8 mouse cellular contexts compared by ENCODE assay signal in the genomic region with DNA sequence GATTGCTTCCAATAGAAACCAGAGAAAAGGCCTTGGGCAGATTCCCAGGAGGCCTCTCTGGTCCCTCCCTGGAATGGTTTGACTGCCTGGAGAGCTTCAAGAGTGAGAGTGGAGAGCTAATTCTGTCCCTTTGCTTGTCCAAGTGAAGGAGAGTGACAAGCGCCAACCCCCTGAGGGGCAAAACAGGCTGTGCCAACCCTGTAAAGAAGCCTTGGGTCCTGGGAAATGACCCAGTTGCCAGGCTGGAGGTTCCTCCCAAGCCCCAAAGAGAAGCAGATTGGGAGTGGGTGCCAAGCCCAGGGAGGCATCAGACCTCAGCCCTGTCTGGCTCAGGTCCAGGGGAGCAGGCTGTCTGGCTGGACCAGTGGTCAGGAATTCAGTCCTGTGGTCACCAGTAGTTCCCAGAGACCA. TPM values are rescaled to one million over a fixed set of nuclear protein-coding genes. Genes with fewer than 3 reads are reported as not detected.
A peak's percentile ranks its signal among the peaks of the same experiment; 100 is the strongest.
DNase-seq lines count a peak whose midpoint lies in the region; ATAC-seq and TF ChIP-seq lines count a peak whose summit lies in the region.

No protein-coding gene starts in this region.

- H3K4me1 ChIP-seq in liver, postnatal 0 days (ENCODE audit: insufficient read depth): peaks cover 13% of the 10 kb centered on the region
- H3K4me1 ChIP-seq in liver, embryonic 12.5 days: peaks cover 11% of the 10 kb centered on the region; the same call in 1 of the 2 replicates
- H3K4me1 ChIP-seq in kidney, embryonic 15.5 days: peaks cover 36% of the 10 kb centered on the region
- H3K4me1 ChIP-seq in lung, adult 2 months (ENCODE audit: control insufficient read depth, insufficient read depth, low read length): peaks cover 12% of the 10 kb centered on the region

- no peak for TF ChIP-seq CTCF in liver, postnatal 0 days (IDR thresholded peaks at IDR 0.05; ENCODE audit: low read depth)
- TF ChIP-seq CTCF in lung, adult 2 months (IDR thresholded peaks at IDR 0.05; ENCODE audit: insufficient read depth, low read length): no peak

- no peak for TF ChIP-seq EP300 in liver, postnatal 0 days (IDR thresholded peaks at IDR 0.05; ENCODE audit: low read depth)

- no peaks in the 10 kb centered on the region for H3K27me3 ChIP-seq in liver, postnatal 0 days (ENCODE audit: insufficient read depth, low read length)
- H3K27me3 ChIP-seq in liver, embryonic 12.5 days (replicated peaks): 0 out of 2 replicates have a peak, but pooled peaks cover 8% of the 10 kb centered on the region
- H3K27me3 ChIP-seq in kidney, embryonic 15.5 days: no peaks in the 10 kb centered on the region

- no peak overlapping the region for H3K4me2 ChIP-seq in liver, postnatal 0 days (ENCODE audit: low read depth, low read length)
- H3K4me2 ChIP-seq in liver, embryonic 12.5 days: no peak overlapping the region
- H3K4me2 ChIP-seq in kidney, embryonic 15.5 days: no peak overlapping the region

- H3K36me3 ChIP-seq in liver, postnatal 0 days (replicated peaks; ENCODE audit: insufficient read depth, low read length): peaks cover 17% of the 10 kb centered on the region
- H3K36me3 ChIP-seq in liver, embryonic 12.5 days: peaks cover 21% of the 10 kb centered on the region
- H3K36me3 ChIP-seq in kidney, embryonic 15.5 days: peaks cover 34% of the 10 kb centered on the region

- TF ChIP-seq POLR2A in lung, adult 2 months (IDR thresholded peaks at IDR 0.05; ENCODE audit: borderline replicate concordance, extremely low read depth, low read depth, low read length): no peak

- no peak for ATAC-seq in liver, postnatal 0 days
- no peak for ATAC-seq in liver, embryonic 12.5 days
- ATAC-seq in kidney, embryonic 15.5 days (replicated peaks; ENCODE audit: low FRiP score): no peak
- ATAC-seq in activated CD4-positive, CD25-positive, alpha-beta regulatory T cell, adult 4 months: no peak

- H3K9ac ChIP-seq in liver, postnatal 0 days (replicated peaks): no peak overlapping the region; the same call in 1 of the 2 replicates
- H3K9ac ChIP-seq in liver, embryonic 12.5 days: no peak overlapping the region
- no peak overlapping the region for H3K9ac ChIP-seq in kidney, embryonic 15.5 days

- DNase-seq in liver, postnatal 0 days: no peak
- peak; percentile 69 to 74 for DNase-seq in cerebellum, postnatal 36 days
- DNase-seq in heart, adult 8-10 months (ENCODE audit: low spot score): peak; percentile 73
- peak; percentile 74 for DNase-seq in lung, adult 2 months
- DNase-seq in right cerebral cortex, postnatal 36 days (ENCODE audit: low spot score in 2 of 2): peak; percentile 47 to 60

- 92% methylated on average over 1 of the region's 1 CpGs for WGBS in liver, postnatal 0 days (ENCODE audit: insufficient replicate concordance)
- WGBS in liver, embryonic 12.5 days (ENCODE audit: insufficient replicate concordance): 83% methylated on average over 1 of the region's 1 CpGs
- WGBS in kidney, embryonic 15.5 days: 73% methylated on average over 1 of the region's 1 CpGs
- WGBS in lung, adult 2 months: 50% methylated on average over 1 of the region's 1 CpGs

- no peaks in the 10 kb centered on the region for H3K9me3 ChIP-seq in liver, postnatal 0 days (ENCODE audit: low read length)
- H3K9me3 ChIP-seq in liver, embryonic 12.5 days (replicated peaks): no peaks in the 10 kb centered on the region
- H3K9me3 ChIP-seq in kidney, embryonic 15.5 days (replicated peaks): no peaks in the 10 kb centered on the region

- no peak overlapping the region for H3K4me3 ChIP-seq in liver, postnatal 0 days (ENCODE audit: low read depth, low read length)
- H3K4me3 ChIP-seq in liver, embryonic 12.5 days: no peak overlapping the region
- H3K4me3 ChIP-seq in kidney, embryonic 15.5 days (replicated peaks): no peak overlapping the region
- no peak overlapping the region for H3K4me3 ChIP-seq in lung, adult 2 months (replicated peaks; ENCODE audit: extremely low read depth, low read depth, low read length)

- H3K27ac ChIP-seq in liver, postnatal 0 days (ENCODE audit: low read depth): peak overlapping the region; percentile 69
- H3K27ac ChIP-seq in liver, embryonic 12.5 days: no peak overlapping the region
- peak overlapping the region; percentile 87 for H3K27ac ChIP-seq in kidney, embryonic 15.5 days

RNA-seq across cellular contexts. Expression of gene Dhrs3, which starts 37.2 kb away (rescaled TPM):
- 49.8 and 52.8 TPM in 2 replicates for polyA plus RNA-seq in liver, postnatal 0 days (2015; fragmentation: Nextera tagmentation; extraction: Ambion mirVana)
- 33.9 and 34.9 TPM in 2 replicates for polyA plus RNA-seq in liver, embryonic 12.5 days (2016; fragmentation: Nextera tagmentation; extraction: Ambion mirVana)
- 100 to 1,000 TPM in 3 of 4 experiments, 10 to 100 TPM in 1; 98.8 to 151 (median 131) TPM for total RNA-seq in heart, adult 8-10 months (2022)
- polyA plus RNA-seq in kidney, embryonic 15.5 days (2015; fragmentation: Nextera tagmentation; extraction: Ambion mirVana): 207 TPM in 2 replicates
- polyA plus RNA-seq in lung, adult 2 months (2012; rRNA removed): 150 and 175 TPM in 2 replicates
- polyA plus RNA-seq in activated CD4-positive, CD25-positive, alpha-beta regulatory T cell, adult 4 months (2017; shearing (Covaris generic)): 10 to 100 TPM; 46.8 to 47.3 TPM
